Mouse (Mus musculus) frontal cortex, postnatal 36 days (tissue): Measurements from ENCODE around the gene Fam92b.
A peak's percentile ranks its signal among the peaks of the same experiment; 100 is the strongest.

Experiments
- DNase-seq, 2 experiments: peaks; one replicate each; pipeline ENCODE4 v3.0.0; 2022; ENCODE audit warnings: low spot score in 2 of 2

Gene Fam92b

DNA sequence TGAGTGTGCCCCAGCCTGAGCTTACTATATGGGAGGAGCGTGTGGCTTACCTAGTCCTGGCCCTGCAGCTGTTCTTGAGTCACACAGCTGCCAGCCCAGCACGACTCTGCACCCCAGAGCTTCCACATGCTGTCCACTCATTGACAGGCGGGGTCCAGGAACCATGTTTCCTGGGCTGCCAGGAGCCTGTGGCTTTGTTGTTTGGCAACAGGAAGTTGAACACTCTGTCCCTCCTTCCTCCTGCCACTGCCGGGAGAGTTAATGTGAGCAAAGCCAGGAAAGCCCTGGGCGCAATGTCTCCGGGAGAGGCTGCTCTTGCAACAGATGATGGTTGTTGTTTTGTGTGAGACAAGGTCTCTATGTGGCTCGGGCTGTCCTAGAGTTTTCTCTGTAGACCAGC, 24.6 kb downstream of the Fam92b start:
- no peak for DNase-seq

GRCm38 (mm10) chr8:120151151-120151550, 26.1 kb downstream of the Fam92b start:
- no peak for DNase-seq

DNA sequence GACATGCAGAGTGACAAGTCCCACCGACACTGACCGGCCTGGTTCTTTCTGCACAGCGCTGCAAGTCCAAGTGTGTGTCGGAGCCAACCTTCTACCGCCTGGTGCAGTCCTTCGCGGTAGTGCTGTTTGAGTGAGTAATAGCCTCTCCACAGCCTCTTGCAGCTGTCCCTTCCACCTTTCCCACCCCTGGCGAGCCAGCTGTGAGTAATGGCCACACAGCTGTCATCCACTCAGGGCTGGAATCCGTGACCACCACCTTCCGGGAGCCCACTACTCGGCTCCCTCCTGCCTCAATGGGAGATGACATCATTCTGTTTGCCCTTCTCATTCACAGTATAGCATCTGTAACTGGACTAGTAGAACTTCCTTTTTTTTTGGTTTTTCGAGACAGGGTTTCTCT, 27.2 kb downstream of the Fam92b start:
- no peak for DNase-seq

- DNase-seq = no peak
Observed at GRCm38 (mm10) chr8:120146051-120146450, 31.2 kb downstream of the Fam92b start.

- peak; percentile 67 to 69 for DNase-seq
Observed at GRCm38 (mm10) chr8:120144652-120145301, 32.5 kb downstream of the Fam92b start.

GRCm38 (mm10) chr8:120143911-120144651, 33.2 kb downstream of the Fam92b start:
- DNase-seq = peak; percentile 56 to 60

DNA sequence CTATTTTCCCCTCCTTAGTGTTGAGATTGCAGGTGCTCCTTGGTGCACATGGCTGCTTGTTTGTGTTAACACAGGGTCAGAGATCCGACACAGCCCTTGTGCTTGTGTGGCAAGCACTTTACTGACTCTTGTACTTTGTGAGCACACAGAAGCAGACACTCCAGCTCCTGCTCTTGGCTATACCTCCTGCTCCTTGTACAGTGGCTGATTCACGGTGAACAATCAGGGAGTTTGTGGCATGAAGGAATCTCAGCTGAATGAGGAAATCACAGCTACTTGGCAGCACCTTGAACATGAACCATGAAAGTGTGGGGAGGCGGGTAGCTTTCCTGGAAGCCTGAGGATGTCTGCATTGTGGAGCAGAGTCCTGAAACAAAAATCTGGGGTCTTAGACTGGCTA, 36.5 kb downstream of the Fam92b start:
- DNase-seq = peak in 1 of 2 experiments; percentile 25

DNA sequence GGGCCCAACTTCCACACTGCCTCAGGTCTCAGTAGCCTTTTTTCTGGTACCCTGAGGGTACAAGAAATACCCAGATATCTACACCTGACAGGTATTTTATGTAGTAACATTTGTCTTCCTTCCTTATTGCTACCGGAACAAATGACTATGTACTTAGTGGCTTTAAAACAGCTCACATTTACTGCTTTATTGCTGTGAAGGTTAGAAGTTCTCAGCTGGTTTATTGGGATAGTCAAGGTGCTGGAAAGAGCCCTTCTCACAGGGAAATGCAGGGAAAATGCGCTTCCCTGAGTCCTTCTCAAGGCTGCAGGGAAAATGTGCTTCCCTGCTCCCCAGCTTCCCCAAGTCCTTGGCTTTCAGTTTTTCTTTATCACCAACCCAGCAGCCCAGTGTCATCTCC, 38.3 kb downstream of the Fam92b start:
- DNase-seq = no peak

DNA sequence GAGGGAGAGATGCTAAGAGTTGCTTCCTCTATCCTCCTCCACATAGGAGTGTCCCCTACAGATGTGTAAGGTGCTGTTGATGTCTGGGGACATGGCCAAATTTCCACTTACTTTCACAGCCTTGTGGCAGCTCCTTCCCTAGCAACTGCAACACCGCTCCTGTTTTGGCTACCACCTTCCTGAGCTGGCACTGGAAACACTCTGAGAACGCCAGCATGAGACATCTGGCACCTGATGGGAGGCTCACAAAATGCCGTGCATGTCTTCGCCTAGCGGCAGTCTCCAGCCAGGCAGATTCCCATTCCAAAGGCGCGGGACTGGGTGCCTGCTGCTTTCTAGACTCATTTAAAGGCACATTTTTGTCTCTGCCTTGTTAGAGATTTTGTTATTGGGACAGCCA, 40.6 kb downstream of the Fam92b start:
- DNase-seq = peak; percentile 80 to 90

GRCm38 (mm10) chr8:120135687-120136086, 41.6 kb downstream of the Fam92b start:
- no peak for DNase-seq

DNA sequence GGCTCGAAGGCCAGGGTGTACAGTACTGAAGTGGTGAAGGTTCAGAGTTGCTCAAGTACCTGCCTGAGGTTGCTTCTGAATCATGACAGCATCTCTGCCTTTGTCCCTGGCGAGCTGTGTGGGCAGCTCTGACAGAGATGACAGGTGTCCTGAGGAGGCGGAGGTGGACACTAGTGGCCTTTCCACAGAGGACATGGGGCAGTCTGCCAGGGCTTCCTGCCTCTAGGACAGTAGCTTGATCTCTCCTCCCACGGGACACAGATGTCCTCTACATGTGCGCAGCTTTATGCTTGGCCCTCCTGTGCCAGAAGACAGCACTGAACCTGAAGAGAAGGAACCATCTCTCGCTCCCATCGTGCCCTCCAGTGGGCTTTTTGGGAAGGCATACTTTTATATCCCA, 44.1 kb downstream of the Fam92b start:
- no peak for DNase-seq

DNA sequence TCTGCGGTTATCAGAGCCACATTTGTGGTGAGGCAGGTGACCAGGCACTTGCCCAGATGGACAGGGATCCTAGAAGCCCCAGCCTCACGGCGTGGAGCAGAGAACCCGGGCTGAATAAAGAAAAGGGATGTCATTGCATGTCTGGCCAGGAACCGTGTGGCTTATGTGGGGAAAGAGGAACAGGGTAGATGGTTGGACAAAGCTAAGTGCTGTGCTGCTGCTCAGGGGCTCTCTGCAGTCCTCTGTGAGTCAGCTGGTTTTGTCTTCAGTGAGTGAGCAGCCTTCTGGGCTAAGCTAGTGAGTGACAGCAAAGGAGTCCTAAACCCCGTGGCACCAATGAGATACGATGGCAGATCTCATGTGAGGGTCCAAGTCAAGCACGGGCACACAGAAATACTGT, 46.1 kb downstream of the Fam92b start:
- DNase-seq = no peak

DNA sequence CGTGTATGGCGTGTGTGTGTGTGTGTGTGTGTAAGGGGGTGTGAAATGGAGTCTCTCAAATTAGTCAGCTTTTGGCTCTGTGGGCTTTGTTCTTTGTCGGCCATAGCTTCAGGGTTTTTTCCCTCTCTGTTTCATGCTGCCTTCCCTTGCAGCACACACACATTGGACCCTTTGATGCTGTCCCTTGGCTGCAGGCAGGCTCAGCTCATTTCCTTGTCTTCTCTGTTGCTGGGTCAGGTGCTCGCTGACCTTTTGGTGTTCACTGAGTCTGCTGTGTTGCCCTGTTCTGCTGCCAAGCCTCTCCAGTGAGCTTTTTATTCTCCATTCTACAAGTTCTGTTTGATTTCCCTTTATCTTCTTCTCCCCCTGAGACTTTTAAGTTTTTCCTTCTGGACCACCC, 47.7 kb downstream of the Fam92b start:
- no peak for DNase-seq

- DNase-seq = no peak
Observed at GRCm38 (mm10) chr8:120126357-120127161, 50.7 kb downstream of the Fam92b start.

- no peak for DNase-seq
Observed at GRCm38 (mm10) chr8:120124836-120125389, 52.4 kb downstream of the Fam92b start.

GRCm38 (mm10) chr8:120124261-120124660, 53.0 kb downstream of the Fam92b start:
- DNase-seq = no peak

DNA sequence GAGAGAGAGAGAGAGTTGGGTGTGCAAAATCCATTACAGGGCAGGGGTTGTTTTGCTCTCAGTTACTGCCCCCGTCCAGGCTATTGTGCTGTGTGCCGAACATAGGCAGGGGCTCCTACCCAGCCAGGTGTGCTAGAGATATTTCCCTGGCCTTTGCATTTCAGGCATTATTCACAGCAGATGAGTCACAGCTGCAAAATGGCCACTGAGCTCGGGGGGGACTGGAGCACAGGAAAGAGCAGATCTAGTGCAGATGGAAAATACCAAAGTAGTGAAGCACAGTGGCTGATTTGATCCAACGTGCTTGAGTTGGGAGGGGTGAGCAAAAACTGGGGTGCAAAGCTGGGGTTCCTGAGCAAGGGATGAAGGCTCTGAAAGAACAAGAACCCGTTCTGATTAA, 56.3 kb downstream of the Fam92b start:
- DNase-seq = no peak

- peak in 1 of 2 experiments; percentile 25 for DNase-seq
Observed at GRCm38 (mm10) chr8:120119931-120120330, 57.3 kb downstream of the Fam92b start.

GRCm38 (mm10) chr8:120119429-120119828, 57.8 kb downstream of the Fam92b start:
- no peak for DNase-seq

GRCm38 (mm10) chr8:120118847-120119246, 58.4 kb downstream of the Fam92b start:
- DNase-seq = peak in 1 of 2 experiments; percentile 41

- DNase-seq = no peak
Observed at GRCm38 (mm10) chr8:120118162-120118561, 59.1 kb downstream of the Fam92b start.

GRCm38 (mm10) chr8:120116600-120116999, 60.7 kb downstream of the Fam92b start:
- no peak for DNase-seq
